Mouse (Mus musculus) embryonic facial prominence, embryonic 13.5 days (tissue): ENCODE data around the gene Gabrb3. TPM values are rescaled to one million over a fixed set of nuclear protein-coding genes. Genes with fewer than 3 reads are reported as not detected.
A peak's percentile ranks its signal among the peaks of the same experiment; 100 is the strongest.

Source experiments
- ATAC-seq: fragments of 200-750 bp; cut with Nextera tagmentation; 2 replicates; pipeline ENCODE4 v1.8.0; 2017; ENCODE audit warnings: low read depth; ENCODE audit not compliant: insufficient number of reproducible peaks, insufficient read depth, low FRiP score, low TSS enrichment
- H3K27ac ChIP-seq: fragments of 300-500 bp; sonication (generic); 2 replicates; pipeline ENCODE4 v1.5.1; 2015; ENCODE audit warnings: moderate library complexity, mild to moderate bottlenecking, inconsistent platforms
- H3K27me3 ChIP-seq: fragments of 300-500 bp; sonication (generic); 2 replicates; pipeline ENCODE4 v1.6.1; 2015; ENCODE audit warnings: mild to moderate bottlenecking, inconsistent platforms
- H3K36me3 ChIP-seq: fragments of 300-500 bp; sonication (generic); 2 replicates; pipeline ENCODE4 v1.6.1; 2015; ENCODE audit warnings: mild to moderate bottlenecking, inconsistent platforms
- H3K4me1 ChIP-seq: fragments of 300-500 bp; sonication (generic); 2 replicates; pipeline ENCODE4 v1.6.1; 2015; ENCODE audit warnings: inconsistent platforms
- H3K4me2 ChIP-seq: fragments of 300-500 bp; sonication (generic); 2 replicates; pipeline ENCODE4 v1.6.1; 2015; ENCODE audit warnings: moderate library complexity, mild to moderate bottlenecking, inconsistent platforms
- H3K4me3 ChIP-seq: fragments of 300-500 bp; sonication (generic); 2 replicates; pipeline ENCODE4 v1.5.1; 2015; ENCODE audit warnings: mild to moderate bottlenecking, inconsistent platforms
- H3K9ac ChIP-seq: fragments of 300-500 bp; sonication (generic); 2 replicates; pipeline ENCODE4 v1.6.1; 2015; ENCODE audit warnings: mild to moderate bottlenecking, inconsistent platforms
- H3K9me3 ChIP-seq: fragments of 300-500 bp; sonication (generic); 2 replicates; pipeline ENCODE4 v1.6.1; 2016; ENCODE audit warnings: inconsistent platforms
- WGBS: fragments of 180-500 bp; shearing (Covaris S2); methylation state at CpG from one replicate; pipeline ENCODE4 v1.1.7; 2015; ENCODE audit warnings: mixed read lengths; 5-methylcytosine and 5-hydroxymethylcytosine counted together
- polyA plus RNA-seq: library from polyadenylated mRNA; unstranded; fragments of >200 nt; fragmentation: Nextera tagmentation; extraction: Ambion mirVana; gene quantifications from 2 replicates; pipeline ENCODE4 v1.2.1, GENCODE M21; 2015

Gene Gabrb3
- 1.1 and 2.3 TPM in 2 replicates for polyA plus RNA-seq

GRCm38 (mm10) chr7:57419392-57419791 lies at the start of gene Gabrb3:
Gene Gabrb3, plus strand, starts transcription at chr7:57419692.
- ATAC-seq = no peak
- Histone ChIP-seq H3K4me3 (no peak within 1 kb of the TSS), H3K27me3 (no peaks in the 10 kb centered on the region), H3K36me3 (no peaks in the 10 kb centered on the region), H3K9me3 (no peaks in the 10 kb centered on the region), H3K9ac (no peak within 1 kb of the TSS), H3K4me1 (no peaks in the 10 kb centered on the region), H3K27ac (no peak within 1 kb of the TSS), H3K4me2 (no peak within 1 kb of the TSS)
- WGBS = 61% methylated on average over 2 of the region's 2 CpGs

- Histone ChIP-seq H3K9me3 (no peaks in the 10 kb centered on the region), H3K4me2 (no peak overlapping the region), H3K9ac (no peak overlapping the region), H3K4me1 (peaks cover 6% of the 10 kb centered on the region; the same call in 1 of the 2 replicates), H3K27ac (no peak overlapping the region), H3K36me3 (no peaks in the 10 kb centered on the region), H3K4me3 (no peak overlapping the region), H3K27me3 (peaks cover 43% of the 10 kb centered on the region)
- WGBS = 32% methylated on average over 4 of the region's 4 CpGs
- 0 out of 2 replicates have a peak, but pooled peaks have one; percentile 56 for ATAC-seq
Measured at GRCm38 (mm10) chr7:57384112-57384511, 35.4 kb upstream of the Gabrb3 start.

GRCm38 (mm10) chr7:57386517-57387340 lies 32.8 kb upstream of the Gabrb3 start, which contains the start of gene Gabrg3:
Gene Gabrg3, minus strand, starts transcription at chr7:57387188.
- peak; percentile 78 for ATAC-seq
- peak within 1 kb of the TSS; percentile 55 for H3K9ac ChIP-seq
- peaks cover 46% of the 10 kb centered on the region for H3K27me3 ChIP-seq
- WGBS = under 1% methylated on average over 64 of the region's 71 CpGs
- peaks cover 6% of the 10 kb centered on the region; the same call in 1 of the 2 replicates for H3K4me1 ChIP-seq
- H3K36me3 ChIP-seq = no peaks in the 10 kb centered on the region
- H3K27ac ChIP-seq = no peak within 1 kb of the TSS
- H3K9me3 ChIP-seq = no peaks in the 10 kb centered on the region
- peak within 1 kb of the TSS; percentile 98 for H3K4me2 ChIP-seq
- H3K4me3 ChIP-seq = peak within 1 kb of the TSS; percentile 56

GRCm38 (mm10) chr7:57387341-57387654 lies 32.2 kb upstream of the Gabrb3 start:
- H3K36me3 ChIP-seq = no peaks in the 10 kb centered on the region
- WGBS = 21% methylated on average over 6 of the region's 6 CpGs
- H3K4me2 ChIP-seq = peak overlapping the region; percentile 98
- H3K27ac ChIP-seq = no peak overlapping the region
- H3K4me1 ChIP-seq = peaks cover 6% of the 10 kb centered on the region; the same call in 1 of the 2 replicates
- H3K27me3 ChIP-seq = peaks cover 46% of the 10 kb centered on the region
- peak overlapping the region; percentile 56 for H3K4me3 ChIP-seq
- no peak for ATAC-seq
- no peaks in the 10 kb centered on the region for H3K9me3 ChIP-seq
- peak overlapping the region; percentile 55; the same call in 1 of the 2 replicates for H3K9ac ChIP-seq

- peaks cover 39% of the 10 kb centered on the region for H3K27me3 ChIP-seq
- no peak overlapping the region for H3K9ac ChIP-seq
- H3K36me3 ChIP-seq = no peaks in the 10 kb centered on the region
- no peak for ATAC-seq
- H3K9me3 ChIP-seq = no peaks in the 10 kb centered on the region
- H3K27ac ChIP-seq = no peak overlapping the region
- no peak overlapping the region for H3K4me3 ChIP-seq
- 46% methylated on average over 4 of the region's 4 CpGs for WGBS
- H3K4me1 ChIP-seq = peaks cover 6% of the 10 kb centered on the region; the same call in 1 of the 2 replicates
- no peak overlapping the region for H3K4me2 ChIP-seq
Measured at GRCm38 (mm10) chr7:57390046-57390445, 29.4 kb upstream of the Gabrb3 start.

- no peaks in the 10 kb centered on the region for H3K9me3 ChIP-seq
- H3K27ac ChIP-seq = no peak overlapping the region
- H3K4me1 ChIP-seq = no peaks in the 10 kb centered on the region
- no peak overlapping the region for H3K4me3 ChIP-seq
- no peak for ATAC-seq
- no peak overlapping the region for H3K4me2 ChIP-seq
- H3K36me3 ChIP-seq = no peaks in the 10 kb centered on the region
- no peak overlapping the region for H3K9ac ChIP-seq
- WGBS = 93% methylated on average over 4 of the region's 4 CpGs
- peaks cover 5% of the 10 kb centered on the region; the same call in 1 of the 2 replicates for H3K27me3 ChIP-seq
Measured at GRCm38 (mm10) chr7:57393551-57393950, 25.9 kb upstream of the Gabrb3 start.

- ATAC-seq = no peak
- Histone ChIP-seq H3K9ac (no peak overlapping the region), H3K4me2 (no peak overlapping the region), H3K4me3 (no peak overlapping the region), H3K36me3 (no peaks in the 10 kb centered on the region), H3K4me1 (no peaks in the 10 kb centered on the region), H3K27ac (no peak overlapping the region), H3K9me3 (no peaks in the 10 kb centered on the region), H3K27me3 (no peaks in the 10 kb centered on the region)
- WGBS = 89% methylated on average over 4 of the region's 4 CpGs
Measured at GRCm38 (mm10) chr7:57411163-57411562, 8.3 kb upstream of the Gabrb3 start.

- H3K27me3 ChIP-seq = no peaks in the 10 kb centered on the region
- H3K4me2 ChIP-seq = no peak overlapping the region
- H3K9me3 ChIP-seq = no peaks in the 10 kb centered on the region
- no peaks in the 10 kb centered on the region for H3K4me1 ChIP-seq
- H3K27ac ChIP-seq = no peak overlapping the region
- no peak overlapping the region for H3K4me3 ChIP-seq
- no peak overlapping the region for H3K9ac ChIP-seq
- ATAC-seq = no peak
- 50% methylated on average over 1 of the region's 1 CpGs for WGBS
- H3K36me3 ChIP-seq = no peaks in the 10 kb centered on the region
Measured at GRCm38 (mm10) chr7:57412896-57413295, 6.6 kb upstream of the Gabrb3 start.

GRCm38 (mm10) chr7:57421044-57421443 lies 1.6 kb downstream of the Gabrb3 start:
- ATAC-seq = no peak
- WGBS = 88% methylated on average over 1 of the region's 1 CpGs
- H3K4me3 ChIP-seq = no peak overlapping the region

GRCm38 (mm10) chr7:57422675-57423074 lies 3.2 kb downstream of the Gabrb3 start:
- Histone ChIP-seq H3K4me1 (no peaks in the 10 kb centered on the region), H3K27me3 (no peaks in the 10 kb centered on the region), H3K4me3 (no peak overlapping the region), H3K9ac (no peak overlapping the region), H3K9me3 (no peaks in the 10 kb centered on the region), H3K4me2 (no peak overlapping the region), H3K36me3 (no peaks in the 10 kb centered on the region), H3K27ac (no peak overlapping the region)
- no peak for ATAC-seq
- WGBS = 80% methylated on average over 1 of the region's 1 CpGs

More at GRCm38 (mm10) chr7:57421044-57421443, 1.6 kb downstream of the Gabrb3 start:
- Histone ChIP-seq H3K27ac (no peak overlapping the region), H3K4me2 (no peak overlapping the region), H3K9ac (no peak overlapping the region), H3K27me3 (no peaks in the 10 kb centered on the region), H3K9me3 (no peaks in the 10 kb centered on the region), H3K4me1 (no peaks in the 10 kb centered on the region), H3K36me3 (no peaks in the 10 kb centered on the region)

GRCm38 (mm10) chr7:57448239-57448638 lies 28.7 kb downstream of the Gabrb3 start:
- Histone ChIP-seq H3K27ac (no peak overlapping the region), H3K27me3 (no peaks in the 10 kb centered on the region), H3K36me3 (no peaks in the 10 kb centered on the region), H3K9me3 (no peaks in the 10 kb centered on the region), H3K4me3 (no peak overlapping the region), H3K4me1 (no peaks in the 10 kb centered on the region), H3K4me2 (no peak overlapping the region), H3K9ac (no peak overlapping the region)
- 77% methylated on average over 1 of the region's 1 CpGs for WGBS
- no peak for ATAC-seq

- no peak for ATAC-seq
Measured at GRCm38 (mm10) chr7:57460354-57460753, 40.9 kb downstream of the Gabrb3 start.

More at GRCm38 (mm10) chr7:57460354-57460753, 40.9 kb downstream of the Gabrb3 start:
- no peak overlapping the region for H3K4me3 ChIP-seq
- WGBS = 67% methylated on average over 5 of the region's 5 CpGs
- no peaks in the 10 kb centered on the region for H3K36me3 ChIP-seq
- H3K4me2 ChIP-seq = no peak overlapping the region
- no peaks in the 10 kb centered on the region for H3K4me1 ChIP-seq
- H3K9me3 ChIP-seq = no peaks in the 10 kb centered on the region
- H3K27me3 ChIP-seq = no peaks in the 10 kb centered on the region
- H3K9ac ChIP-seq = no peak overlapping the region
- no peak overlapping the region for H3K27ac ChIP-seq
